Mouse (Mus musculus): Measurements from ENCODE around the gene Vtn.

GRCm38 (mm10) chr11:78465568-78466180, 33.2 kb upstream of the Vtn start, which contains the start of gene Slc46a1:
- TF ChIP-seq CTCF (IDR thresholded peaks at IDR 0.05; ENCODE audit: low read depth) = no peak
- TF ChIP-seq EP300 (optimal IDR thresholded peaks at IDR 0.05) = no peak
